Mouse (Mus musculus): ENCODE results near the gene Sesn2.

Gene Sesn2

GRCm38 (mm10) chr4:132477833-132478232 lies 32.5 kb downstream of the Sesn2 start:
- DNase-seq: no peak

- no peak for DNase-seq
Measured at GRCm38 (mm10) chr4:132475895-132476878, 34.1 kb downstream of the Sesn2 start.

- no peak for DNase-seq
Measured at GRCm38 (mm10) chr4:132474631-132475030, 35.7 kb downstream of the Sesn2 start.

- no peak for DNase-seq
Measured at GRCm38 (mm10) chr4:132473411-132473810, 36.9 kb downstream of the Sesn2 start.

GRCm38 (mm10) chr4:132469873-132470272 lies 40.4 kb downstream of the Sesn2 start:
- DNase-seq: no peak

- no peak for DNase-seq
Measured at GRCm38 (mm10) chr4:132464255-132464613, 46.1 kb downstream of the Sesn2 start.

- DNase-seq: peak; percentile 96
Measured at GRCm38 (mm10) chr4:132463430-132464254, 46.7 kb downstream of the Sesn2 start, which contains the start of gene Med18. Gene Med18, minus strand, starts transcription at chr4:132463921.

- DNase-seq: peak in 1 of 2 experiments; percentile 7
Measured at GRCm38 (mm10) chr4:132462836-132463235, 47.5 kb downstream of the Sesn2 start.

GRCm38 (mm10) chr4:132460225-132460624 lies 50.1 kb downstream of the Sesn2 start:
- DNase-seq: no peak

GRCm38 (mm10) chr4:132455561-132455960 lies 54.7 kb downstream of the Sesn2 start:
- no peak for DNase-seq

- DNase-seq: no peak
Measured at GRCm38 (mm10) chr4:132455146-132455545, 55.2 kb downstream of the Sesn2 start.

GRCm38 (mm10) chr4:132454216-132454615 lies 56.1 kb downstream of the Sesn2 start:
- DNase-seq: no peak

- no peak for DNase-seq
Measured at GRCm38 (mm10) chr4:132449778-132450177, 60.5 kb downstream of the Sesn2 start.

- no peak for DNase-seq
Measured at GRCm38 (mm10) chr4:132446105-132446504, 64.2 kb downstream of the Sesn2 start.

GRCm38 (mm10) chr4:132444516-132444915 lies 65.8 kb downstream of the Sesn2 start:
- DNase-seq: no peak

Measured in cerebellum, postnatal 10 days (tissue).